Mouse (Mus musculus): ENCODE data around the gene Katnbl1.
"Not testable (repeated sequence)": the region's sequence is repeated elsewhere in the genome, so short reads cannot be mapped to it uniquely, and the experiment has no call there.

Katnbl1 gene

GRCm38 (mm10) chr2:112445511-112445910 lies 66.5 kb downstream of the Katnbl1 start:
- POLR2A ChIA-PET, result interaction anchor here in 1 of 4 experiments (1.6 kb wide), 1 partner anchor 9 kb away, joined by 3 read pairs; the partner anchor contains the start of gene Emc7
- CTCF ChIA-PET, result no interaction called here

GRCm38 (mm10) chr2:112448046-112448445 lies 69.0 kb downstream of the Katnbl1 start:
- ChIA-PET CTCF (interaction anchor here in 2 of 4 experiments (1.5 to 2.1 kb wide), 2 partner anchors 69 kb away, joined by 3 to 10 read pairs; partner anchors contain the start of gene Katnbl1 (in 2 of the 2)), POLR2A (interaction anchor here in 2 of 4 experiments (0.6 to 0.8 kb wide), 2 partner anchors 81 to 96 kb away, joined by 3 read pairs; partner anchors contain the start of gene Emc4 (in 1 of the 2))

GRCm38 (mm10) chr2:112448510-112449059 lies 69.6 kb downstream of the Katnbl1 start:
- POLR2A ChIA-PET, result interaction anchor here in 1 of 4 experiments (0.5 to 0.8 kb wide), 3 partner anchors 80 to 183 kb away, joined by 3 read pairs; partner anchors contain the start of genes Emc4 and Slc12a6
- CTCF ChIA-PET, result interaction anchor here in 2 of 4 experiments (0.7 to 2.1 kb wide), 3 partner anchors 69 to 1614 kb away, joined by 3 to 10 read pairs (median 3); partner anchors contain the start of gene Katnbl1 (in 2 of the 2)

GRCm38 (mm10) chr2:112449597-112450296 lies 70.7 kb downstream of the Katnbl1 start:
- POLR2A ChIA-PET, result interaction anchor here in 2 of 4 experiments (0.6 to 2.0 kb wide), 3 partner anchors 48 to 211 kb away, joined by 3 to 9 read pairs (median 4); partner anchors contain the start of genes Emc4 (in 1 of the 2) and Lpcat4 (in 1 of the 2)
- CTCF ChIA-PET, result interaction anchor here in 1 of 4 experiments (1.5 kb wide), 1 partner anchor 71 kb away, joined by 3 read pairs; the partner anchor contains the start of gene Katnbl1

GRCm38 (mm10) chr2:112452513-112452912 lies 73.5 kb downstream of the Katnbl1 start:
- POLR2A ChIA-PET, result interaction anchor here in 1 of 4 experiments (0.9 to 3.4 kb wide), 2 partner anchors 67 to 74 kb away, joined by 3 to 23 read pairs; partner anchors contain the start of gene Katnbl1
- CTCF ChIA-PET, result not testable (repeated sequence)

- CTCF ChIA-PET, result interaction anchor here in 3 of 4 experiments (0.6 to 1.6 kb wide), 3 partner anchors 75 to 305 kb away, joined by 3 to 12 read pairs (median 6); partner anchors contain the start of gene Katnbl1 (in 2 of the 3)
- POLR2A ChIA-PET, result interaction anchor here (0.6 to 3.4 kb wide), 74 partner anchors 8 to 1379 kb away, joined by 3 to 50 read pairs (median 4); partner anchors contain the start of genes Emc4 (in 4 of the 4), Katnbl1 (in 3 of the 4), Slc12a6 (in 2 of the 4) and Aven (in 1 of the 4)
Measured at GRCm38 (mm10) chr2:112454125-112454861, 75.3 kb downstream of the Katnbl1 start.

GRCm38 (mm10) chr2:112454862-112455564 lies 76.0 kb downstream of the Katnbl1 start, which contains the start of gene Emc7:
Emc7 (plus strand) TSS chr2:112454997.
- CTCF ChIA-PET, result interaction anchor here in 2 of 4 experiments (0.9 to 1.6 kb wide), 2 partner anchors 76 kb away, joined by 6 to 12 read pairs; partner anchors contain the start of gene Katnbl1 (in 2 of the 2)
- POLR2A ChIA-PET, result interaction anchor here (0.6 to 3.4 kb wide), 73 partner anchors 8 to 985 kb away, joined by 3 to 50 read pairs (median 5); partner anchors contain the start of genes Emc4 (in 4 of the 4), Katnbl1 (in 3 of the 4), Slc12a6 (in 2 of the 4) and Aven (in 1 of the 4)

GRCm38 (mm10) chr2:112460557-112460956 lies 81.5 kb downstream of the Katnbl1 start:
- ChIA-PET POLR2A (interaction anchor here in 3 of 4 experiments (0.6 to 2.8 kb wide), 6 partner anchors 69 to 352 kb away, joined by 3 to 8 read pairs (median 4); partner anchors contain the start of genes Emc4 (in 1 of the 3) and Katnbl1 (in 1 of the 3)), CTCF (interaction anchor here in 2 of 4 experiments (0.6 to 0.7 kb wide), 2 partner anchors 9 to 195 kb away, joined by 3 read pairs; no protein-coding TSS in a partner anchor)

Data from embryonic stem cell, embryonic (primary cell).